Mouse (Mus musculus) heart, postnatal 4 days (tissue): ENCODE measurements at regions not wholly inside any gene's neighbourhood (a gene's known extent, or its start where the extent isn't known, plus 50 kb on each side); places are given as distances from the start of the nearest gene placed in this dataset.

ENCODE experiments used
- DNase-seq: peaks from one replicate; pipeline ENCODE4 v3.0.0; 2021

- no peak for DNase-seq
Observed at GRCm38 (mm10) chr12:59970775-59971174, 751.2 kb upstream of the Fbxo33 start.

DNA sequence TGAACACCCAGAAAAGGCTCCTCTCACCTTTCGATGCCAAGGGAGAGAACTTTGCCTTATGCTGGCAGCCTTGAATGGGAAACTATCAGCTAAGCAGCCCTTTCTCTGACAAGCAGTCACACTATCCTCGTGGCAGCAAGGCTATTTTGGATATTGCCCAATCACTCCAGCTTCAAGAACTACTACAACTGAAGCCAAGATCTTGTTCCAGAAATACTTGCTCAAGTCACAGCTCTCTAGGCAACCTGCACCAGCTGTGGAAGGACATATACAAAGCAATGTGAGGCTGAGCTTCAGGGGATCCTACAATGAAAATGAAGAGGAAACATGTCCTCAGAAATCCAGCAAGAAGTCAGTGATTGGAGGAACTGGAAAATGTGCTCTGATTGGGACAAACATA lies 750.4 kb upstream of the Fbxo33 start:
- DNase-seq = peak; percentile 9

- DNase-seq = no peak
Observed at GRCm38 (mm10) chr12:59967241-59967640, 747.7 kb upstream of the Fbxo33 start.

- no peak for DNase-seq
Observed at GRCm38 (mm10) chr12:59961139-59961538, 741.6 kb upstream of the Fbxo33 start.

DNA sequence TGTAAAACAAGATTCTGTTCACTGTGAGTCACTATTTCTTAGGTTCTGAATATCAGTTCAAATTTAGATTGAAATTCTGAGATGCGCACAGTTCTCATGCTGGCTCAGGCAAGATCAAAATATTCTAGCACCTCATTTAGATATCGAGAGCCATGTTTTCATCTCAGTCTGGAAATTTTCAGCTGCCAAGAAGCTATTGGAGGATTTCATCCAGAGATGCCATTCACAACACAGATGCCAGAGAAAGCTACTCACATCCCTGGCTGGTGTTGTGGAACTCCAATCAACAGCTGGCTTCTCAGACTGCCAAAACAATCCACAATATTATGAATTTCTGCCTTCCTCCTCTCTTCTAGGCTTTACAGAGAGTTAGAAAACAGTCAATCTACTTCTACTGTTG lies 712.9 kb upstream of the Fbxo33 start:
- no peak for DNase-seq

GRCm38 (mm10) chr12:59925071-59925470 lies 705.5 kb upstream of the Fbxo33 start:
- no peak for DNase-seq

DNA sequence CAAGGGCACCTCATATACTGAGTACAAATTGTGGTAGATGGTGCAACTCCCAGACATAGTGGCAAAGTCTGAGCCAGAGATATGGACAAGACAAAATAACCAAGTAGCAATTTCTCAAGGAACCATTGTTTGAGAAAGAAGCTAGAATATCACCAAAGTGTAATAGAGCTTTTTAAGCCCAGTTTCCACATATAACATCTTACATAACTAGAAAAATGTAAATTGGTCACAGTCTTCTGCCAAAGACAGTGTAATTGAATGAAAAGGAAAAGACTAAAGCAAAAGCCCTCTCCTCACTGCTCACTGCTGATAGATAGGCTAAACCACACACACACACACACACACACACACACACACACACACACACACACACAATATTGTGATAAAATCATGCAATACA lies 679.4 kb upstream of the Fbxo33 start:
- no peak for DNase-seq

GRCm38 (mm10) chr12:59890973-59891372 lies 671.4 kb upstream of the Fbxo33 start:
- no peak for DNase-seq
